24 mouse cellular contexts compared by ENCODE assay signal in the genomic region with DNA sequence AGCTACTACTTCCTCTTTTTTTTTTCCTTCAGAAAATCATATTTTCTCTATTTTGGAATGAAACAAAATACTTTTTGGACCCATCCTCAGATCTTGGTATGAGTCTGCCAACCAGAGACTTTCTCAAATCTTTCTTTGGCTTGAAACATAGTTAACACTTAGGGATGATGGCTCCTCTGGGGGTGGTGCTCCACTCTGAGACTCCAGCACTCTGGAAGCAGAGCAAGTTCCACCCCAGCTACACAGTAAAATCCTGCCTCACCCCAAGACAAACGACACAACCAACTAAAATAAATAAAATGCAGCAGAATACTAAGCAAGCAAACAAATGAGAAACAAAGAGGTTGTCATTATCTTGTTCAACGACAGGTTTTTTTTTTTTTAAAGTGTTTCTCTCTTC. TPM values are rescaled to one million over a fixed set of nuclear protein-coding genes. Genes with fewer than 3 reads are reported as not detected.
DNase-seq lines count a peak whose midpoint lies in the region; ATAC-seq and TF ChIP-seq lines count a peak whose summit lies in the region.
"Had no signal": no experiment of that assay in that cellular context is flagged by ENCODE, and none has a peak within 500 bp of the region (broad histone marks: within the 10 kb centered on the region; RNA-seq: fewer than 3 reads in every experiment).

No protein-coding gene starts in this region.

- TF ChIP-seq POLR2A in CH12.LX (IDR thresholded peaks at IDR 0.05; ENCODE audit: low read depth, low read length), result no peak

- H3K27ac ChIP-seq in forebrain, postnatal 0 days (ENCODE audit: low read depth, low read length), result no peak overlapping the region
- no peak overlapping the region for H3K27ac ChIP-seq in forebrain, embryonic 11.5 days (ENCODE audit: low read depth, low read length)
- H3K27ac ChIP-seq in liver, embryonic 12.5 days, result no peak overlapping the region
- no peak overlapping the region for H3K27ac ChIP-seq in liver, postnatal 0 days (ENCODE audit: low read depth)
- no peak overlapping the region for H3K27ac ChIP-seq in CH12.LX (ENCODE audit: insufficient read depth, low read depth)
- H3K27ac ChIP-seq: embryonic facial prominence, embryonic 13.5 days; embryonic facial prominence, embryonic 15.5 days; forebrain, embryonic 10.5 days; forebrain, embryonic 13.5 days; forebrain, embryonic 15.5 days had no signal

- H3K4me1 ChIP-seq in forebrain, postnatal 0 days (ENCODE audit: insufficient read depth), result peaks cover 5% of the 10 kb centered on the region; the same call in 1 of the 2 replicates
- no peaks in the 10 kb centered on the region; the same call in 1 of the 2 replicates for H3K4me1 ChIP-seq in forebrain, embryonic 11.5 days (replicated peaks; ENCODE audit: control insufficient read depth, insufficient read depth, low read length)
- H3K4me1 ChIP-seq in liver, embryonic 12.5 days, result peaks cover 61% of the 10 kb centered on the region
- H3K4me1 ChIP-seq in liver, postnatal 0 days (ENCODE audit: insufficient read depth), result peaks cover 47% of the 10 kb centered on the region
- peaks cover 19 to 51% of the 10 kb centered on the region in 2 experiments for H3K4me1 ChIP-seq in CH12.LX (ENCODE audit: control insufficient read depth in 1 of 2, insufficient read depth in 2 of 2)

- dilution Hi-C loops in CH12.LX (cut with MboI; ENCODE audit: extremely low pct_ligation_motif_present, extremely low pct_unique_long_range_greater_than_20kb, low sequenced_read_pairs), result no loop called here

- no peaks in the 10 kb centered on the region for H3K36me3 ChIP-seq in forebrain, postnatal 0 days (ENCODE audit: insufficient read depth)
- H3K36me3 ChIP-seq in forebrain, embryonic 11.5 days (ENCODE audit: control insufficient read depth, insufficient read depth, low read length), result no peaks in the 10 kb centered on the region
- H3K36me3 ChIP-seq in liver, embryonic 12.5 days, result no peaks in the 10 kb centered on the region
- H3K36me3 ChIP-seq in liver, postnatal 0 days (replicated peaks; ENCODE audit: insufficient read depth, low read length), result no peaks in the 10 kb centered on the region
- H3K36me3 ChIP-seq in CH12.LX (replicated peaks in 1 of 2; ENCODE audit: control insufficient read depth in 1 of 2, insufficient read depth in 1 of 2, low read length in 1 of 2), result no peaks in the 10 kb centered on the region
- H3K36me3 ChIP-seq: embryonic facial prominence, embryonic 13.5 days; embryonic facial prominence, embryonic 15.5 days; forebrain, embryonic 10.5 days; forebrain, embryonic 15.5 days had no signal

- TF ChIP-seq CTCF in forebrain, postnatal 0 days (IDR thresholded peaks at IDR 0.05; ENCODE audit: low read depth), result no peak
- TF ChIP-seq CTCF in liver, postnatal 0 days (IDR thresholded peaks at IDR 0.05; ENCODE audit: low read depth), result no peak
- no peak for TF ChIP-seq CTCF in CH12.LX (conservative IDR thresholded peaks at IDR 0.05 in 1 of 2, IDR thresholded peaks at IDR 0.05 in 1 of 2; ENCODE audit: low read depth in 2 of 2, low read length in 2 of 2)

- no peak for TF ChIP-seq RAD21 in CH12.LX (IDR thresholded peaks at IDR 0.05; ENCODE audit: low read depth, low read length)

- H3K9ac ChIP-seq in forebrain, postnatal 0 days, result no peak overlapping the region
- H3K9ac ChIP-seq in forebrain, embryonic 11.5 days (ENCODE audit: low read length), result no peak overlapping the region
- 0 out of 2 replicates have a peak overlapping the region, but pooled peaks have one; percentile 24 for H3K9ac ChIP-seq in liver, embryonic 12.5 days
- no peak overlapping the region for H3K9ac ChIP-seq in liver, postnatal 0 days (replicated peaks)
- H3K9ac ChIP-seq in CH12.LX (ENCODE audit: insufficient read depth, low read depth), result no peak overlapping the region
- H3K9ac ChIP-seq: embryonic facial prominence, embryonic 13.5 days; embryonic facial prominence, embryonic 15.5 days; forebrain, embryonic 13.5 days; forebrain, embryonic 15.5 days had no signal

- in situ Hi-C loops in CH12.LX (cut with MboI; ENCODE audit: low pct_ligation_motif_present, low pct_unique_long_range_greater_than_20kb, low sequenced_read_pairs), result no loop called here

- TF ChIP-seq EP300 in liver, postnatal 0 days (IDR thresholded peaks at IDR 0.05; ENCODE audit: low read depth), result no peak
- no peak for TF ChIP-seq EP300 in CH12.LX (IDR thresholded peaks at IDR 0.05; ENCODE audit: low read length)

- no peak for DNase-seq in forebrain, postnatal 0 days
- no peak for DNase-seq in forebrain, embryonic 11.5 days (ENCODE audit: low spot score)
- no peak for DNase-seq in liver, postnatal 0 days
- DNase-seq in CH12.LX (ENCODE audit: extremely low read depth), result no peak
- DNase-seq in cerebellum, postnatal 36 days, result no peak
- DNase-seq: adrenal gland, adult 8-10 months; adrenal gland, postnatal 14 days; adrenal gland, postnatal 36 days; B cell, adult 2 months; cerebellum, adult 11-12 months; cerebellum, adult 2 months; cerebellum, adult 9-10 months; cerebellum, postnatal 10 days; cerebellum, postnatal 25 days; embryo, embryonic 11 days had no signal

- 0 out of 2 replicates have a peak, but pooled peaks have one; percentile 34 for ATAC-seq in forebrain, postnatal 0 days
- ATAC-seq in forebrain, embryonic 11.5 days (replicated peaks; ENCODE audit: low FRiP score), result no peak
- no peak for ATAC-seq in liver, embryonic 12.5 days
- no peak for ATAC-seq in liver, postnatal 0 days
- ATAC-seq: activated CD4-positive, CD25-positive, alpha-beta regulatory T cell, adult 4 months; CD4-positive, CD25-positive, alpha-beta regulatory T cell, adult 4 months; forebrain, embryonic 13.5 days; forebrain, embryonic 15.5 days; Patski had no signal

- no peaks in the 10 kb centered on the region for H3K9me3 ChIP-seq in forebrain, postnatal 0 days (ENCODE audit: low read length)
- no peaks in the 10 kb centered on the region for H3K9me3 ChIP-seq in forebrain, embryonic 11.5 days (ENCODE audit: control insufficient read depth, low read length)
- no peaks in the 10 kb centered on the region for H3K9me3 ChIP-seq in liver, embryonic 12.5 days (replicated peaks)
- no peaks in the 10 kb centered on the region for H3K9me3 ChIP-seq in liver, postnatal 0 days (ENCODE audit: low read length)
- H3K9me3 ChIP-seq in CH12.LX (replicated peaks; ENCODE audit: low read length), result no peaks in the 10 kb centered on the region
- H3K9me3 ChIP-seq: embryonic facial prominence, embryonic 13.5 days; embryonic facial prominence, embryonic 15.5 days; forebrain, embryonic 10.5 days; forebrain, embryonic 13.5 days; forebrain, embryonic 15.5 days had no signal

- H3K27me3 ChIP-seq in forebrain, postnatal 0 days (ENCODE audit: insufficient read depth, low read length), result no peaks in the 10 kb centered on the region
- H3K27me3 ChIP-seq in forebrain, embryonic 11.5 days (ENCODE audit: control insufficient read depth, insufficient read depth, low read length), result no peaks in the 10 kb centered on the region
- H3K27me3 ChIP-seq in liver, embryonic 12.5 days (replicated peaks), result no peaks in the 10 kb centered on the region
- no peaks in the 10 kb centered on the region for H3K27me3 ChIP-seq in liver, postnatal 0 days (ENCODE audit: insufficient read depth, low read length)
- H3K27me3 ChIP-seq in CH12.LX (replicated peaks), result no peaks in the 10 kb centered on the region
- H3K27me3 ChIP-seq: embryonic facial prominence, embryonic 13.5 days; embryonic facial prominence, embryonic 15.5 days; forebrain, embryonic 13.5 days; forebrain, embryonic 15.5 days; Patski had no signal

- WGBS in forebrain, postnatal 0 days, result 66% methylated on average over 2 of the region's 2 CpGs
- WGBS in forebrain, embryonic 11.5 days, result 83% methylated on average over 2 of the region's 2 CpGs
- 41% methylated on average over 2 of the region's 2 CpGs for WGBS in liver, embryonic 12.5 days (ENCODE audit: insufficient replicate concordance)
- 31% methylated on average over 2 of the region's 2 CpGs for WGBS in liver, postnatal 0 days (ENCODE audit: insufficient replicate concordance)

- H3K79me2 ChIP-seq in CH12.LX (replicated peaks; ENCODE audit: control insufficient read depth, extremely low read depth, insufficient read depth, poor library complexity, severe bottlenecking), result no peaks in the 10 kb centered on the region

- H3K4me3 ChIP-seq in forebrain, postnatal 0 days (ENCODE audit: low read depth, low read length), result no peak overlapping the region
- H3K4me3 ChIP-seq in forebrain, embryonic 11.5 days (ENCODE audit: low read depth, low read length), result no peak overlapping the region
- no peak overlapping the region for H3K4me3 ChIP-seq in liver, embryonic 12.5 days
- H3K4me3 ChIP-seq in liver, postnatal 0 days (ENCODE audit: low read depth, low read length), result no peak overlapping the region
- H3K4me3 ChIP-seq in CH12.LX (replicated peaks in 1 of 3; ENCODE audit: low read depth in 2 of 3, low read length in 2 of 3, poor library complexity in 1 of 3), result no peak overlapping the region
- H3K4me3 ChIP-seq: embryonic facial prominence, embryonic 13.5 days; embryonic facial prominence, embryonic 15.5 days; forebrain, embryonic 10.5 days; forebrain, embryonic 13.5 days; forebrain, embryonic 15.5 days had no signal

- H3K4me2 ChIP-seq in forebrain, postnatal 0 days (ENCODE audit: low read depth), result no peak overlapping the region
- no peak overlapping the region for H3K4me2 ChIP-seq in forebrain, embryonic 11.5 days (ENCODE audit: low read depth, low read length, severe bottlenecking)
- peak overlapping the region; percentile 63 for H3K4me2 ChIP-seq in liver, embryonic 12.5 days
- H3K4me2 ChIP-seq in liver, postnatal 0 days (ENCODE audit: low read depth, low read length), result no peak overlapping the region
- H3K4me2 ChIP-seq in CH12.LX (ENCODE audit: insufficient read depth, low read depth, poor library complexity, severe bottlenecking), result no peak overlapping the region
- H3K4me2 ChIP-seq: embryonic facial prominence, embryonic 13.5 days; embryonic facial prominence, embryonic 15.5 days; forebrain, embryonic 13.5 days; forebrain, embryonic 15.5 days had no signal

TF ChIP-seq in CH12.LX, 34 proteins besides CTCF, POLR2A, EP300 and RAD21:
- no peak for TF ChIP-seq MAZ (IDR thresholded peaks at IDR 0.05; ENCODE audit: low read depth, low read length)
- peak; percentile 58 for TF ChIP-seq ZNF384 (IDR thresholded peaks at IDR 0.05; ENCODE audit: low read depth, low read length)
- no peak for TF ChIP-seq POLR2AphosphoS2 (IDR thresholded peaks at IDR 0.05; ENCODE audit: low read depth, low read length)
- TF ChIP-seq TCF12 (IDR thresholded peaks at IDR 0.05; ENCODE audit: low read depth, low read length), result no peak

RNA-seq across cellular contexts. Expression of gene Jak2, which starts 11.0 kb away (rescaled TPM):
- total RNA-seq in forebrain, postnatal 0 days (2014; rRNA removed), result 52.5 and 54.2 TPM in 2 replicates
- polyA plus RNA-seq in forebrain, postnatal 0 days (2015; fragmentation: Nextera tagmentation; extraction: Ambion mirVana), result 12.4 and 13.2 TPM in 2 replicates
- polyA plus RNA-seq in forebrain, embryonic 11.5 days (2014; fragmentation: Nextera tagmentation; extraction: Ambion mirVana), result 13.2 and 14.6 TPM in 2 replicates
- polyA plus RNA-seq in liver, embryonic 12.5 days (2016; fragmentation: Nextera tagmentation; extraction: Ambion mirVana), result 21.1 and 22.4 TPM in 2 replicates
- polyA plus RNA-seq in liver, postnatal 0 days (2015; fragmentation: Nextera tagmentation; extraction: Ambion mirVana), result 5.6 and 6.0 TPM in 2 replicates
- total RNA-seq in CH12.LX (2012; rRNA removed) (7.6 and 8.4 TPM in 2 replicates), CH12.LX (2014; rRNA removed) (11.1 and 11.5 TPM in 2 replicates)
- 5.3 and 6.6 TPM in 2 replicates for polyA plus RNA-seq in CH12.LX (2012; ENCODE audit: insufficient read length, low read depth)
